Mouse (Mus musculus) lung, postnatal 10 days (tissue): ENCODE data around the gene Smlr1.

ENCODE experiments used
- DNase-seq: peaks from one replicate; pipeline ENCODE4 v3.0.0; 2021

Gene Smlr1

GRCm38 (mm10) chr10:25488456-25488855 lies 47.6 kb downstream of the Smlr1 start:
- peak; percentile 82 for DNase-seq

- DNase-seq, result no peak
These were observed 53.3 kb downstream of the Smlr1 start for GRCm38 (mm10) chr10:25482791-25483190.

- no peak for DNase-seq
These were observed 56.4 kb downstream of the Smlr1 start for GRCm38 (mm10) chr10:25479716-25480115.
